Mouse (Mus musculus) kidney, adult 8-10 months (tissue): ENCODE measurements at regions not wholly inside any gene's neighbourhood (a gene's known extent, or its start where the extent isn't known, plus 50 kb on each side); places are given as distances from the start of the nearest gene placed in this dataset.

ENCODE experiments used
- DNase-seq, 2 experiments: peaks; one replicate each; pipeline ENCODE4 v3.0.0; 2022

- no peak for DNase-seq
Measured at GRCm38 (mm10) chr2:46468936-46469629, 1351.9 kb upstream of the Zeb2 start.

GRCm38 (mm10) chr2:46465389-46465788, 1348.2 kb upstream of the Zeb2 start:
- no peak for DNase-seq

GRCm38 (mm10) chr2:46464913-46465312, 1347.7 kb upstream of the Zeb2 start:
- DNase-seq = no peak

- no peak for DNase-seq
Measured at GRCm38 (mm10) chr2:46462670-46463069, 1345.5 kb upstream of the Zeb2 start.

- no peak for DNase-seq
Measured at GRCm38 (mm10) chr2:46450698-46451097, 1333.5 kb upstream of the Zeb2 start.

- DNase-seq = no peak
Measured at GRCm38 (mm10) chr2:46445306-46445705, 1328.1 kb upstream of the Zeb2 start.

GRCm38 (mm10) chr2:46443686-46444180, 1326.5 kb upstream of the Zeb2 start:
- peak; percentile 11 to 19 for DNase-seq

GRCm38 (mm10) chr2:46443061-46443685, 1326.0 kb upstream of the Zeb2 start:
- DNase-seq = peak; percentile 16 to 38

GRCm38 (mm10) chr2:46442576-46442975, 1325.4 kb upstream of the Zeb2 start:
- peak in 1 of 2 experiments; percentile 7 for DNase-seq

GRCm38 (mm10) chr2:46441927-46442326, 1324.7 kb upstream of the Zeb2 start:
- DNase-seq = no peak

GRCm38 (mm10) chr2:46441348-46441747, 1324.2 kb upstream of the Zeb2 start:
- no peak for DNase-seq

GRCm38 (mm10) chr2:46440038-46440437, 1322.8 kb upstream of the Zeb2 start:
- no peak for DNase-seq

GRCm38 (mm10) chr2:46418281-46418680, 1301.1 kb upstream of the Zeb2 start:
- DNase-seq = no peak

- no peak for DNase-seq
Measured at GRCm38 (mm10) chr2:46402373-46403114, 1285.3 kb upstream of the Zeb2 start.

- DNase-seq = no peak
Measured at GRCm38 (mm10) chr2:46394161-46394560, 1277.0 kb upstream of the Zeb2 start.

GRCm38 (mm10) chr2:46372847-46373461, 1255.8 kb upstream of the Zeb2 start:
- no peak for DNase-seq

- DNase-seq = no peak
Measured at GRCm38 (mm10) chr2:46371755-46372154, 1254.6 kb upstream of the Zeb2 start.

GRCm38 (mm10) chr2:46370949-46371348, 1253.8 kb upstream of the Zeb2 start:
- no peak for DNase-seq

- DNase-seq = no peak
Measured at GRCm38 (mm10) chr2:46368882-46369281, 1251.7 kb upstream of the Zeb2 start.

GRCm38 (mm10) chr2:46366135-46366485, 1248.9 kb upstream of the Zeb2 start:
- no peak for DNase-seq

- DNase-seq = no peak
Measured at GRCm38 (mm10) chr2:46365428-46366134, 1248.4 kb upstream of the Zeb2 start.

- no peak for DNase-seq
Measured at GRCm38 (mm10) chr2:46360049-46360712, 1243.0 kb upstream of the Zeb2 start.
